Mouse (Mus musculus) hindbrain, postnatal 0 days (tissue): ENCODE measurements around the gene Tmem240. TPM values are rescaled to one million over a fixed set of nuclear protein-coding genes. Genes with fewer than 3 reads are reported as not detected.

ENCODE experiments used
- ATAC-seq: fragments of 200-750 bp; cut with Nextera tagmentation; 2 replicates; pipeline ENCODE4 v1.8.0; 2017; ENCODE audit warnings: mild to moderate bottlenecking, moderate TSS enrichment, moderate library complexity
- DNase-seq: peaks from one replicate; pipeline ENCODE4 v3.0.0-alpha.2; 2015; ENCODE audit warnings: low spot score
- H3K27ac ChIP-seq: fragments of 300-500 bp; sonication (generic); 2 replicates; pipeline ENCODE4 v1.5.1; 2014; ENCODE audit warnings: mild to moderate bottlenecking
- H3K27me3 ChIP-seq: fragments of 300-500 bp; sonication (generic); 2 replicates; pipeline ENCODE4 v1.6.1; 2014; ENCODE audit warnings: low read length, mixed read lengths; ENCODE audit not compliant: insufficient read depth
- H3K36me3 ChIP-seq: fragments of 300-500 bp; sonication (generic); 2 replicates; pipeline ENCODE4 v1.6.1; 2014; ENCODE audit warnings: low read length, mixed read lengths; ENCODE audit not compliant: insufficient read depth
- H3K4me1 ChIP-seq: fragments of 300-500 bp; sonication (generic); 2 replicates; pipeline ENCODE4 v1.6.1; 2014; ENCODE audit warnings: antibody characterized with exemption, low read length, mixed read lengths; ENCODE audit not compliant: insufficient read depth
- H3K4me2 ChIP-seq: fragments of 300-500 bp; sonication (generic); 2 replicates; pipeline ENCODE4 v1.6.1; 2014; ENCODE audit warnings: low read depth, mild to moderate bottlenecking, low read length, moderate library complexity, mixed read lengths
- H3K4me3 ChIP-seq: fragments of 300-500 bp; sonication (generic); 2 replicates; pipeline ENCODE4 v1.5.1; 2014; ENCODE audit warnings: low read length
- H3K9ac ChIP-seq: fragments of 300-500 bp; sonication (generic); replicated peaks from 2 replicates; pipeline ENCODE4 v1.6.1; 2014; ENCODE audit warnings: mild to moderate bottlenecking, low read length, moderate library complexity, mixed read lengths
- H3K9me3 ChIP-seq: fragments of 300-500 bp; sonication (generic); 2 replicates; pipeline ENCODE4 v1.6.1; 2016; ENCODE audit warnings: low read length, mixed read lengths
- CTCF ChIP-seq: IDR thresholded peaks from 2 replicates; pipeline ENCODE4 v1.5.1; 2016; ENCODE audit warnings: antibody characterized with exemption, control low read depth, low read depth
- WGBS: fragments of 180-500 bp; shearing (Covaris S2); extraction: QIAGEN DNeasy Blood & Tissue Kit; methylation state at CpG from one replicate; pipeline ENCODE4 v1.1.7; 2014; 5-methylcytosine and 5-hydroxymethylcytosine counted together
- polyA plus RNA-seq: library from polyadenylated mRNA; unstranded; fragments of >200 nt; fragmentation: Nextera tagmentation; extraction: Ambion mirVana; gene quantifications from 2 replicates; pipeline ENCODE4 v1.2.1, GENCODE M21; 2015
- total RNA-seq: library from RNA; depleted of rRNA; stranded (reverse); fragments of >200 nt; gene quantifications from 2 replicates; pipeline ENCODE4 v1.2.3, GENCODE M21; 2014

Gene Tmem240
- total and polyA plus RNA-seq, 2 experiments from 2014 or later, result 33.6 to 82.2 TPM

- DNase-seq (no peak), ATAC-seq (peak; percentile 22)
- H3K4me2 ChIP-seq, result peak overlapping the region; percentile 75
- H3K4me3 ChIP-seq, result peak overlapping the region; percentile 42
- H3K4me1 ChIP-seq, result peaks cover 13% of the 10 kb centered on the region
- H3K36me3 ChIP-seq, result no peaks in the 10 kb centered on the region
- peak overlapping the region; percentile 75; the same call in 1 of the 2 replicates for H3K27ac ChIP-seq
- TF ChIP-seq CTCF, result no peak
- H3K9ac ChIP-seq, result peak overlapping the region; percentile 66
- WGBS, result 42% methylated on average over 24 of the region's 24 CpGs
- H3K27me3 ChIP-seq, result no peaks in the 10 kb centered on the region
- no peaks in the 10 kb centered on the region for H3K9me3 ChIP-seq
These were observed 36.0 kb downstream of the Tmem240 start for GRCm38 (mm10) chr4:155770626-155771025.

- H3K27me3 ChIP-seq, result no peaks in the 10 kb centered on the region
- 81% methylated on average over 2 of the region's 2 CpGs for WGBS
- no peak for ATAC-seq
- H3K9me3 ChIP-seq, result no peaks in the 10 kb centered on the region
- TF ChIP-seq CTCF, result no peak
- H3K4me3 ChIP-seq, result no peak overlapping the region
- H3K4me2 ChIP-seq, result peak overlapping the region; percentile 67; the same call in 1 of the 2 replicates
- peaks cover 13% of the 10 kb centered on the region for H3K4me1 ChIP-seq
- H3K36me3 ChIP-seq, result no peaks in the 10 kb centered on the region
- no peak overlapping the region for H3K27ac ChIP-seq
- no peak overlapping the region for H3K9ac ChIP-seq
- no peak for DNase-seq
These were observed 37.1 kb downstream of the Tmem240 start for GRCm38 (mm10) chr4:155771706-155772105.

- Histone ChIP-seq H3K36me3 (no peaks in the 10 kb centered on the region), H3K4me3 (0 out of 2 replicates have a peak overlapping the region, but pooled peaks have one; percentile 35), H3K27me3 (no peaks in the 10 kb centered on the region), H3K9me3 (no peaks in the 10 kb centered on the region), H3K4me1 (peaks cover 13% of the 10 kb centered on the region), H3K4me2 (peak overlapping the region; percentile 67), H3K9ac (no peak overlapping the region), H3K27ac (no peak overlapping the region)
- WGBS, result 84% methylated on average over 13 of the region's 13 CpGs
- ATAC-seq (no peak), DNase-seq (no peak)
- TF ChIP-seq CTCF, result no peak
These were observed 38.2 kb downstream of the Tmem240 start for GRCm38 (mm10) chr4:155772786-155773185.

- H3K4me3 ChIP-seq, result peak overlapping the region; percentile 35
- ATAC-seq (no peak), DNase-seq (no peak)
- 32% methylated on average over 5 of the region's 5 CpGs for WGBS
- H3K27me3 ChIP-seq, result no peaks in the 10 kb centered on the region
- H3K36me3 ChIP-seq, result no peaks in the 10 kb centered on the region
- peaks cover 13% of the 10 kb centered on the region for H3K4me1 ChIP-seq
- TF ChIP-seq CTCF, result no peak
- no peaks in the 10 kb centered on the region for H3K9me3 ChIP-seq
- H3K9ac ChIP-seq, result peak overlapping the region; percentile 44; the same call in 1 of the 2 replicates
- peak overlapping the region; percentile 67 for H3K4me2 ChIP-seq
- H3K27ac ChIP-seq, result 0 out of 2 replicates have a peak overlapping the region, but pooled peaks have one; percentile 77
These were observed 38.9 kb downstream of the Tmem240 start for GRCm38 (mm10) chr4:155773335-155774078.

- peak within 1 kb of the TSS; percentile 44 for H3K9ac ChIP-seq
- under 1% methylated on average over 35 of the region's 35 CpGs for WGBS
- peak; percentile 91 for DNase-seq
- peak within 1 kb of the TSS; percentile 67 for H3K4me2 ChIP-seq
- peak; percentile 11; the same call in 1 of the 2 replicates for TF ChIP-seq CTCF
- peak within 1 kb of the TSS; percentile 77 for H3K27ac ChIP-seq
- H3K4me3 ChIP-seq, result peak within 1 kb of the TSS; percentile 35
- H3K27me3 ChIP-seq, result no peaks in the 10 kb centered on the region
- no peaks in the 10 kb centered on the region for H3K36me3 ChIP-seq
- peak; percentile 85 for ATAC-seq
- H3K9me3 ChIP-seq, result no peaks in the 10 kb centered on the region
- peaks cover 13% of the 10 kb centered on the region for H3K4me1 ChIP-seq
These were observed 39.7 kb downstream of the Tmem240 start, which contains the start of gene Vwa1 for GRCm38 (mm10) chr4:155774280-155774754. Gene Vwa1, minus strand, starts transcription at chr4:155774698.

GRCm38 (mm10) chr4:155774971-155775740 is 40.6 kb downstream of the Tmem240 start:
- Histone ChIP-seq H3K4me1 (peaks cover 8% of the 10 kb centered on the region; the same call in 1 of the 2 replicates), H3K4me3 (peak overlapping the region; percentile 35), H3K27ac (peak overlapping the region; percentile 77), H3K4me2 (peak overlapping the region; percentile 67), H3K27me3 (no peaks in the 10 kb centered on the region), H3K9ac (peak overlapping the region; percentile 44), H3K36me3 (no peaks in the 10 kb centered on the region), H3K9me3 (no peaks in the 10 kb centered on the region)
- WGBS, result 32% methylated on average over 9 of the region's 9 CpGs
- peak; percentile 52 for DNase-seq
- no peak for TF ChIP-seq CTCF
- ATAC-seq, result no peak
